Mouse (Mus musculus) erythroblast, embryonic 14.5 days (primary cell): ENCODE data around the gene Nanos3. TPM values are rescaled to one million over a fixed set of nuclear protein-coding genes. Genes with fewer than 3 reads are reported as not detected.
A peak's percentile ranks its signal among the peaks of the same experiment; 100 is the strongest.

ENCODE experiments used
- H3K27me3 ChIP-seq: 2 replicates; pipeline ENCODE4 v1.6.1; 2012; ENCODE audit warnings: inconsistent platforms; ENCODE audit not compliant: control insufficient read depth
- H3K36me3 ChIP-seq: 2 replicates; pipeline ENCODE4 v1.6.1; 2012; ENCODE audit warnings: mild to moderate bottlenecking, inconsistent platforms; ENCODE audit not compliant: control insufficient read depth
- H3K4me1 ChIP-seq: 2 replicates; pipeline ENCODE4 v1.6.1; 2012; ENCODE audit warnings: inconsistent platforms; ENCODE audit not compliant: control insufficient read depth
- H3K4me3 ChIP-seq: replicated peaks from 2 replicates; pipeline ENCODE3; 2012; ENCODE audit warnings: moderate library complexity, mild to moderate bottlenecking, inconsistent platforms
- H3K9me3 ChIP-seq: 2 replicates; pipeline ENCODE4 v1.6.1; 2012; ENCODE audit warnings: low read length, inconsistent platforms, mixed read lengths; ENCODE audit not compliant: control insufficient read depth
- GATA1 ChIP-seq: IDR thresholded peaks from 2 replicates; pipeline ENCODE4 v1.6.1; 2012; ENCODE audit warnings: low read length, inconsistent platforms, mixed read lengths
- TAL1 ChIP-seq: IDR thresholded peaks from 3 replicates; pipeline ENCODE4 v1.6.1; 2012; ENCODE audit warnings: low read length, inconsistent platforms, mixed read lengths
- polyA plus RNA-seq: library from polyadenylated mRNA; stranded (reverse); fragments of >175 nt; gene quantifications from 2 replicates; pipeline ENCODE4 v1.2.3, GENCODE M21; 2012

The Nanos3 gene
- polyA plus RNA-seq, 1 experiment, result not detected

DNA sequence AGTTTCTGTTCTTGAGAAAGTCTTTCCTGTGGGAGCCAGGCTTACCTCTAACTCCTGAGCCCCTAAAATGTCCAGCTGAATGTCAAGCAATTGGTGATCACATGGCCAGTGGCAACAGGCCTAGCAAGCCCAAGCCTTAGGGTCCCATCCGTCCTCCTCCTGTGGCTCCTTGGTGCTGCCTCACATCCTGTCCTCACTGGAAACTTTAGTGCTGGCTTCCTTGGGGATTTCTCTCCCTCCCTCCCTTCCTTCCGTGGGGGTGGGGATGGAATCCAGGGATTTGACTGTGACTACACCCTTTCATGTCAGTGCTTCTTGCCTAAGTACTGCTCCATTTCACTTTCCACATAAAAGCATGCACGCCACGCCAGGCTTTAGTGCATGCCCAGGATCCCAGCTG is 4.6 kb upstream of the Nanos3 start:
- H3K27me3 ChIP-seq, result peaks cover 27% of the 10 kb centered on the region
- H3K4me3 ChIP-seq, result no peak overlapping the region
- no peaks in the 10 kb centered on the region for H3K36me3 ChIP-seq
- peaks cover 6% of the 10 kb centered on the region; the same call in 1 of the 2 replicates for H3K9me3 ChIP-seq
- peaks cover 43% of the 10 kb centered on the region for H3K4me1 ChIP-seq
- TF ChIP-seq TAL1 (no peak), GATA1 (no peak)

DNA sequence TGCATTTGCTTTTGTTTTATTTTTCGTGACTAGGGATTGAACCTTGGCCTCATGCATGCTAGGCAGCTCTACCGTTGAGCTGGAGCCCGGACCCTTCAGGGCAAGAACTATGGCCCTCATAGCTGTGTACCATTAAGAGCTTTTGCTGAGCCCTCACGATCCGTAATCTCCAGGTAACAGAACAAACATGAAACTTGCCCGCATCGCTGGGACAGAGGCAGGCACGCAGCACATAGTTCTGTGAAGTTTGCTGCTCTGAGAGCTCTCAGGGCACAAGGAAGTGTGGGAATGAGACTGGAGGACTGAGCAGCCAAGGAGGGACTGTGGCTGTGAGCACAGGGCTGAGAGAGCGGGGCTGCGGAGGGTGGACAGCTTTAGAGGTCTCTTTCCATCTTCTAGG is 3.7 kb upstream of the Nanos3 start:
- Histone ChIP-seq H3K4me1 (peaks cover 48% of the 10 kb centered on the region), H3K36me3 (no peaks in the 10 kb centered on the region), H3K27me3 (peaks cover 36% of the 10 kb centered on the region), H3K4me3 (no peak overlapping the region), H3K9me3 (peaks cover 6% of the 10 kb centered on the region; the same call in 1 of the 2 replicates)
- TF ChIP-seq TAL1 (no peak), GATA1 (no peak)

DNA sequence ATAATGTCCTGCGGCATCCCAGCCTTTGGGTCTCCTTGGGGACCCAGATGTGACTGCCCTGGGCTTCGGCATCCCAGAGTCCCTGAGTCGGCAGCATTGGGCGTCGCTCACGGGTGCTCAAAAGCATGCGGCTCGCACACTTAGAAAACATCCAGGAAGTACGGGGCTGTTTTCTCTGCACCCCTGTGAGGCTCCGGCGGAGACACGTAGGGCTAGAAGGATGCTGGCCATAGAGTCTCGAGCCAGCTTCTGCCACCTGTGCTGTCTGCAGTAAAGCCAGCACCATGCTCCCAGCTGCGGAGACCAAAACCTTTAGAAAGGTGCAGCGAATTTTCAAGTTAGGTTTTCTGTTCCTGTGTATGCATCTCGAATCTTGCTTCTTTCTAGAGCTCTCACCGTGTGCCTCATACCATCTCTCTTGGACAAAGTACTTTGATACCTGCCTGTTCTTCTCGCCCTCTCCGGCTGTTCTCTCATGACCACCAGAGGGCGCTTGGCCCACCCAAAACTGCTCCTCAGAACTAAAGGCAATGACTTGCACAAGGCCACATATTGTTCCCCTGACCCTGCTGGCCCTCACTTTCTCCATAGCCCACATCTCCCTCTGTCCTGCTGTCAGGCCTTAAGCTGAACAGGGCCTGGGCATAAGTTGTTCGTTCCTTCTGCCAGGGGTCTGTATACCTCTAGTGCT is 2.2 kb upstream of the Nanos3 start:
- Histone ChIP-seq H3K4me1 (peaks cover 36% of the 10 kb centered on the region), H3K36me3 (no peaks in the 10 kb centered on the region), H3K4me3 (peak overlapping the region; percentile 57), H3K27me3 (peaks cover 42% of the 10 kb centered on the region), H3K9me3 (peaks cover 3% of the 10 kb centered on the region; the same call in 1 of the 2 replicates)
- no peak for TF ChIP-seq GATA1
- TF ChIP-seq TAL1, result no peak

DNA sequence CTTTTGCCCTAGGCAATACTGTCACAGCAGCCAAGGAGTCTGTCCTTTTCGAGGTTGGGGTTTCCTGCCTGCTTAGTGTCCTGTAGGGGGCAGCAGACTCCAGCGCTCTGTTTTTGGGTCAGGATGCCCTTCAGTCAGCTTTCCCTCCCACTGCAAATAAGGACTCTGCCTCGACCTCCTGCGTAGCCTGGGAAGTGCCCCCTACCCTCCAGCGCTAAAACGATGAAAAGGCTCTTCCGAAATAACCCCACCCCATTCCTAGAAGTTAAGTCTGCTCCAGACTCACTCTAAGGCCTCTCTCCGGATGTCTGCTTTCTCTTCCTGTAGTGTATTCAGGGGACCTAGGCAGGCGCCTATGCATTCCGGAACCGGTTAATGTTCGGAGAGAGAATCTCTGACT is 1.5 kb upstream of the Nanos3 start:
- Histone ChIP-seq H3K4me3 (peak overlapping the region; percentile 57), H3K4me1 (peaks cover 29% of the 10 kb centered on the region), H3K9me3 (peaks cover 3% of the 10 kb centered on the region; the same call in 1 of the 2 replicates), H3K36me3 (no peaks in the 10 kb centered on the region), H3K27me3 (peaks cover 45% of the 10 kb centered on the region)
- no peak for TF ChIP-seq GATA1
- TF ChIP-seq TAL1, result no peak

DNA sequence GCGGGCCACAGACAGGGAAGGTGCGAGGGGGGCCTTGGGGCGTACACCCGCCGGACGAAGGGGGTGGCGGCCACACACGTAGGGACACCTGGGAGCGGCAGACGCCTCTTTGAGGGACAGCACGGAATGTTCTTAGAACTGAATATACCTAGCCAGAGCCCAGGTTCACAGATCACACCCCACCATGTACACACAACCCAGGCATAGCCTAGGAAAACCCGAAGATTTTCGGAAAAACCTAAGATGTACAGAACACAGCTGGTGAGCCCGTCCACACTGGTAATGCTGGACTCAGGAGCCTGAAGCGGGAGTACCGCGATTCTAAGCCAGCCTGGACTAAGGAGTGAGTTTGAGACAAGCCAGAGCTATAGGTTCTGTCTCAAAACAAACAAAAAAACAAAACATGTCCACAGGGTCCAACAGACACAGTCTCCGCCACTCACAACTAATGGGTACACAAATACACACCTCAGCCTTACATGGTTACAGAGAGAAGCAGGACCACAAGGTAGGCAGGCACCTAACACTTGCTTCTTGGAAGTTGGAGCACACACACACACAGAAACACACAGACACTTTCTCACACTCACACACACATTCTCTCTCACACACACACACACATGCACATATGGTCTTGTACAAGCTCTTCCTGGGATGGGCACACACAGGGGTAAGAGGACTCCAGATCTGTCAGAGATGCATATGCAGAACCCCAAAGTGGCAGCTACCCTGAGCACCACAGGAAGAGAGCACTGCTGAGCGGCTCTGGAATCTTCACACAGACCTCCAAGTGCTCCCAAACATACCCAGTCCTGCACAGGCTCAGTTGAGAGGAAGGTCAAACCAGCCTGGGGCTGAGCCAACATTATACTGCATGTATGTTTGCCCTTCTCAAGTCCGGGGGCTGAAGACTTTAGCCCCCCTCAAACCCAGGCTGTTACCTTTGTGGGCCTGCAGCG is 653 bp downstream of the Nanos3 start:
- TF ChIP-seq GATA1 (no peak), TAL1 (no peak)
- Histone ChIP-seq H3K36me3 (no peaks in the 10 kb centered on the region), H3K27me3 (peaks cover 42% of the 10 kb centered on the region), H3K4me3 (peak overlapping the region; percentile 52), H3K9me3 (peaks cover 3% of the 10 kb centered on the region; the same call in 1 of the 2 replicates), H3K4me1 (peaks cover 34% of the 10 kb centered on the region)

DNA sequence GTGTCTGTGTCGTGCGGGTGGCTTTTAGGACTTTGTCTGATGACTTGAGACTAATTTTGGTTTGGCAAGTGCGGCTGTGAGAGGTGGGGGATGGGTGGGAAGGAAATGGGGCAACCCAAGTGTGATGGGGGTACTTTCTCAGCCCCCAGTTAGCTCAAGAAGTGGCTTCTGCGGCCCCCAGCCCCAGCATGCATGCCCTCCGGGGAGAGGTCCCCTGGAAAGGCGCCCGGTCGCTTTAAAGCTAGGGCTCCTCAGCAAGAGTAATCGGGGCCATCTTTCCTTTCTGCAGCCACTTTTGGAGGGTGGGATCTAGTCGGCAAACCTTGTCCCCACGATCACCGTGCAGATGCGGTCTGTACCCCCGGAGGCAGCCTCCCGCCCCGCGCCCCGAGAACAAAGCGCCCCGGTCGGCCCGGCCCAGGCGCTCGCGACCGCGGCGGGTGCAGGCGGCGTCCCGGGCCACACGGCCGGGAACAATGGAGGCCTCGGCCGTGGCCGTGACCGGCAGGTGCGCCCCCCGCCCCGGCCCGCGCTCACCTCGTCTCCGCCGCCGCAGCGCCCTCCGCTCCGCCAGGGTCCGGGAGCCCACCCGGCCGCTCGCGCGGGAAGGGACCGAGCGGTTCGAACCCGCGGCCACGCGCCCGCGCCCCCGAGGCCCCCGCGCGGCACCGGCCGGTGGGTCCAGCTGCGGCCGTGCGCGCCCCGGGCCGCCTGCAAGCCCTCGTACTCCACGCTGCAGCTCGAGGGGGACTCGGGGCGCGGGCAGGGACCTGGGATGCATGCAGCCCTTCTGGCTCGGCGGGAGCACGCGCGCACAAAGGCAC is 1.5 kb downstream of the Nanos3 start:
- H3K27me3 ChIP-seq, result peaks cover 40% of the 10 kb centered on the region
- no peak for TF ChIP-seq TAL1
- no peak for TF ChIP-seq GATA1
- peak overlapping the region; percentile 52 for H3K4me3 ChIP-seq
- H3K4me1 ChIP-seq, result peaks cover 31% of the 10 kb centered on the region
- peaks cover 3% of the 10 kb centered on the region; the same call in 1 of the 2 replicates for H3K9me3 ChIP-seq
- no peaks in the 10 kb centered on the region for H3K36me3 ChIP-seq

DNA sequence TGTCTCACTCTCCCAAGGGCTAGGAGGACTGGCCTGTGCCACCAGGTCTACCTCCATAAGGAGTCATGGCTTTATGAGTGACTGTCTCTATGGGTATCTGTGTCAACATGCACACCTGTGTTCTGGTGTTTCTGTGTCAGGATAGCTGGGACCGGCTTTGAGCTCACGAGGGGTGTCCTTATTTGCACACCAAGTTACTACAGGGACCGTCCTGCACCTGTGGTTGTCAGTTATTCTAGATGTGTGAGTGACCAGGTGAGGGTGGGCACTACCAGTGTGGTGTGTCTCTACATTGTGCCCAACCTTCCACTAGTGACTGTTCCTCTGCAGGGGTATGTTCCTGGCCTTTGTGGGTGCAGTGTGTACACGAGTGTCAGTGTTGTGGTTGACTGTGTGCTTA is 2.2 kb downstream of the Nanos3 start:
- no peak overlapping the region for H3K4me3 ChIP-seq
- H3K4me1 ChIP-seq, result peaks cover 31% of the 10 kb centered on the region
- H3K27me3 ChIP-seq, result peaks cover 40% of the 10 kb centered on the region
- TF ChIP-seq TAL1, result no peak
- no peak for TF ChIP-seq GATA1
- H3K36me3 ChIP-seq, result no peaks in the 10 kb centered on the region
- H3K9me3 ChIP-seq, result peaks cover 3% of the 10 kb centered on the region; the same call in 1 of the 2 replicates

DNA sequence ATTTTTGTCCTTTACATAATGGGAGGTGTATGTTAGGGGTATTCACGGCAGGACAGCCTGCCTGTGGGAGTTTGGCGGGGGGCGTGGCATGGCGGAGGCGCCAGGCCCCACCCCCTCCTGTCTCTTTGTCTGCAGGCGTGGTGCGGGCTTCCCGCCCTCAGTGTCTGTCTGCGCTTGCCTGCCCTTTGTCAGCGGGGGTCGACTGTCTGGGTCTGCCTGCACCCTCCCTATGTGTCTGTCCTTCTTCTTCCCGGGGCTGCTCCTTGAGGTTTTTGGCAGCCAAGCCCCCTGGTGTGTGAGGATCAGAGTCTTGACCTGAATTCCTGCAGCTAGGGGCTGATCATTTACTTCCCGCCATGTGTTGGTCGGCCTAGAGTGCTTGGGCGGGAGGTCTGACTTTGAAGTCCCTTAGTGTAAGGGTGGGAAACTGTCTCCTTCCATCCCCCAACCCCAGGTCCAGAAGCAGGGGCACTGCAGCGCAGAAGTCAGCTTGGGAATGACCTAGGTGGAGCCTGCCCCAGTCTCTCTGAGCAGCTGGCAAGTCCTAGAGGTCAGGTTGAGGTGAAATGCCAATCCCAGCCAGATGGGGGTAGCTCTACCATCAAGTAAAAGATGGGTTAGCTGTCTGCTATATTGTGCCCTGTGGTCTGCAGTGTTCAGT is 4.4 kb downstream of the Nanos3 start:
- Histone ChIP-seq H3K9me3 (peaks cover 3% of the 10 kb centered on the region; the same call in 1 of the 2 replicates), H3K4me1 (peaks cover 19% of the 10 kb centered on the region), H3K36me3 (no peaks in the 10 kb centered on the region), H3K4me3 (no peak overlapping the region), H3K27me3 (peaks cover 37% of the 10 kb centered on the region)
- TF ChIP-seq GATA1, result no peak
- TF ChIP-seq TAL1, result no peak
